Mouse (Mus musculus) T-helper 1 cell (primary cell): ENCODE results near the gene Defb26.

Experiments used
- in situ Hi-C: fragments of 300-600 bp; cut with MboI, MseI; formaldehyde crosslinking; loops from one replicate; pipeline ENCODE4 v1.15.1; 2025; ENCODE audit warnings: high pct_unique_total_duplicates

The Defb26 gene

DNA sequence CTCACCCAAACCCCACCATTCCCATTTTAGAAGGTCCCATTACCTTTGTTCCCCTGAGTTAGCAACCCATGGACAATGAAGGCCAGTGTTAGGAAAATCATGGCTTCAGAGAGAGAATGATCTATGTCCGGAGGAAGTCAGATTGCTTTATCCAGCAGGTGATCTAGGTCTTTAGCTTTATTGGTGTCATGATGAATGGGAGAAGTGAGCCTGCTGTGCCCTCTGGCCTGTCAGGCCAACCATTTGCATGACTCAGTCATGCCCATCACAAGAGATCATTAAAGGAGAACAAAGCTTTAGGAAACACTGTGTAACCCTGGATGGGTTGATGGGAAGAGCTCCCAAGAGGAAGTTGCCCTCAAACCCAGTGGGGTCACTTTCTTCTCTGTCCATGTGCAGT lies at the start of gene Defb26:
Gene Defb26, minus strand, starts transcription at position 101 of the 400 bp plus-strand sequence.
- in situ Hi-C loops: no loop called here

DNA sequence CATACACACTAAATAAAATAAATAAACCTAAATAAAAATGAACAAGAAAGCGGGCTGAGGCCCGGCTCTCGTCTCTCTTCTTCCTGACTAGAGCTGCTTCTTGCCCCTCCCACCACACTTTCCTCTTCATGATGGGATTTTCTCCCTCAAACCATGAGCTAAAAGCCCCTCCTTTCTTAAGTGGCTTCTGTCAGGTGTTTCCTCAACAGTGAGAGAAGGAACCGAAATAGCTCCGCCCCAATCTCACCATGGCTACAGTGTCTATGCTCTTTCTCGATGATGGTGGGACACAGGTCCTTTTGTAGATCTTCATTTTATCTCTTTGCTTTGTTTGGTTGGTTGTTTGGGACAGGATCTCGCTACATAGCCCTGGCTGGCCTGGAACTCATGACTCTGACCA lies 45.2 kb upstream of the Defb26 start:
- in situ Hi-C loops: no loop called here

DNA sequence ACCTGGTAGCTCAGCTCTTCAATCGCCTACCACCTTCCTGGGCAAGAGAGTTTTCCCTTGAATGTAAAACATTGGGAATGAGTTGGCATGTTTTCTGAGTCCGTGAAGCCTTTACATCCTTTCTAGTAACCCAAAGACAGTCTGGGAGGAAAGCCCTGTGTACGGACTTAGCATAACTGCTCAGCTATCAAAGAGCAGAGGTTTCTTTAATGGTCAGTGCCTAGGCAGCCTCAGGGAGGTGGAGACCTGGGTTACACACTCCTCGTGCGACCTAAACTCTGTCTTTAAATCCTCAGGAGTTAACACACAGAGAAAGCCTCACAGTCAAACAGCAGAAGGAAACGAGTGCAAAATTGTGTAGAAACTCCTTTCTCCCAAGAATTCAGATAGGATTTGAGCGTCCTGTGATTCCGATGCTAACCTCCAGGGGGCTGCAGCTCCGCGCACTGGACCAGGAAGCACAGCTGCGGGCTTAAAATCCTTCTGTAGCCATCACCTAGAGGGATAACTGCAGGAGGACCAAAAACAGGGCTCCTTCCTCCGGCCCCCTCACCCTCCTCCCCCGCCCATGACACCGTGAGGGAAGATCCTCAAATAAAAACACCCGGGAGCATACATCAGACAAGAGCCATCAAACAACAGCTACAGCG lies 42.4 kb upstream of the Defb26 start:
- in situ Hi-C loops: loop anchor here (5.0 kb wide), 1 partner anchor 107 kb away; no protein-coding TSS in a partner anchor

DNA sequence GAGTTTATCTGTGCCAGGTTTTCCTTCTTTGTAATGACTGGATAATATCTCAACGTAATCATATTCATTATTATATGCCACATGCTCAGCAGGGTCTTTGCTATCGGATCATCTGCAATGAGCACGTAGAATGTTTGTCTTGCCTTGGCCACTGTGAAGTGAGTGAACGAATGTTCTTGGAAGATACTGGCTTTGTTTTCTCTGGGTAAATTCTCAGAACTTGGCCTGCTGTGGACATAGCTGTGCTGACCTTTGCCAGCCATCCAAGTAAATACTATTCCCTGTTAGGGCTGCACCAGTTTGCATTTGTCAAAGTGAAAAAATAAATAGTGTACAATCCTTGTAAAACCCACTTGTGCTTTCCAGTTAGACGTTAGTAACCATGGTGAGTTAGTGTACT lies 36.6 kb upstream of the Defb26 start:
- in situ Hi-C loops: no loop called here

DNA sequence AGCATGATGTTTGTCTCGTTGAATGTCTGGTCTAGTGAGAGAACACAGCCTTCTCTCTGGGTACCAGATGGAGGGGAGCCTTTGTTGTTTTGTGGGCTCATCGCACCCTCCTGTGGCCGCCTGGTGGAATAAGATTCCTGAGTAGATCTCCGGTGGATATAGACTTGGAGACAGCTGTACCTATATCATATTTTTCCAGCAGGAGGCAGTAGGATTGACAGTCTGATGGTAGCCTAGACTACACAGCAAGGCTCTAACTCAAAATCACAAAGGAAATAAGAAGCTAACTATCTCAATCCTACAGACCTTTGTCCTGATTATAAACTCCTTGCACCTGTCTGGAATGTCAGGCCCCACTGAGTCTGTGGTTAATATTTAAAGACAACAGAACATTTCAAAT lies 33.2 kb upstream of the Defb26 start:
- in situ Hi-C loops: no loop called here

DNA sequence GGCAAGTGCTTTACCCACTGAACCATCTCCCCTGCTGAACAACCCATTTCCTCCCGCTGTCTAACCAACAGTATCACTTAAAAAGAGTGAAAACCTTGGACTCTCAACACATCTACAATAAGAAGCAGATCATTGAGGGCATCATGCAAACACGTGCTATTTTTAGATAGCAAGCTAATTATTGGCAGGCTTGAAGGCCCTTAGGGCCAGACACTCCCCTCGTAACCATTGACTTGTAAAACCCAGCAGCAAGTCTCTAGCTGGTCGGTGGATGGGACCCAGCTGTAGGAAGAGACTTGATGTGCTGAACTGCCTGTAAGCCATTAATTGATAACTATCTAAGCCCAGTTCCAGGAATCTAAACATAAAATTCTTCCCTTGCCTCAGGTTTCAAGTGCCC lies 32.0 kb upstream of the Defb26 start:
- in situ Hi-C loops: no loop called here

DNA sequence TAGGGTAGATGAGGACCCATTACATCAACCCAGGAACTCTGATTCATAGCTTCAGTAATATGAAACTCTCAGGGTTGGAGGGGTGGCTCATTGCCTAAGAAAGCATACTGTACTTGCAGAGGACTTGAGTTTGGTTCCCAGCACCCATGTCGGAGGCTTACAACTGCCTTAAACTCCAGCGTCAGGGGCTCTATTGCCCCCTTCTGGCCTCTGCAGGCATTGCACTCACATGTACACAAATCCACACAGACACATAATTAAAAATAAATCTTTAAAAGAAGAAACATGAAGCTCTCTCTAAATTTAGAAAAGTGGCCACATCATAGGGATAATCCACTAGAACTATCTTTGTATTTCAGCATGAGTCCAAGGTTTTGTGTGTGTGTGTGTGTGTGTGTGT lies 31.4 kb upstream of the Defb26 start:
- in situ Hi-C loops: no loop called here

DNA sequence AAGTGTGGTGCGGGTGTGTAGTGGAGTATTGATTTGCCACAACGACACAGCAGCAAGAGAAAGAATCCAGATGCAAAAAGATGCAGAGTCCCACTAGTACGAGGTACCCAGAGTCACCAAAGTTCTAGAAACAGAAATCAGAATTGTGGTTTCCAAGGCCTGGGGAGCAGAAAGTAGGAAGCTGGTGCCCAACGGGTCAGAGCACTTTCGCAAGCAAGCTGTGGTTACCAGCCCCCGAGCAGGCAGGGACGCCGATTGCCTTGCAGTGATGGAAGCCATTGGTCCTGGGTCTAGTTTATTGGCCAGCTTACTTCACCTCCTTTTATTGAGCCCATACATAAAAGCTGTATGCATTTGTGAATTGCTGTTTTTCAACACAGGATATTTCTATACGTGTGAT lies 30.5 kb upstream of the Defb26 start:
- in situ Hi-C loops: no loop called here

DNA sequence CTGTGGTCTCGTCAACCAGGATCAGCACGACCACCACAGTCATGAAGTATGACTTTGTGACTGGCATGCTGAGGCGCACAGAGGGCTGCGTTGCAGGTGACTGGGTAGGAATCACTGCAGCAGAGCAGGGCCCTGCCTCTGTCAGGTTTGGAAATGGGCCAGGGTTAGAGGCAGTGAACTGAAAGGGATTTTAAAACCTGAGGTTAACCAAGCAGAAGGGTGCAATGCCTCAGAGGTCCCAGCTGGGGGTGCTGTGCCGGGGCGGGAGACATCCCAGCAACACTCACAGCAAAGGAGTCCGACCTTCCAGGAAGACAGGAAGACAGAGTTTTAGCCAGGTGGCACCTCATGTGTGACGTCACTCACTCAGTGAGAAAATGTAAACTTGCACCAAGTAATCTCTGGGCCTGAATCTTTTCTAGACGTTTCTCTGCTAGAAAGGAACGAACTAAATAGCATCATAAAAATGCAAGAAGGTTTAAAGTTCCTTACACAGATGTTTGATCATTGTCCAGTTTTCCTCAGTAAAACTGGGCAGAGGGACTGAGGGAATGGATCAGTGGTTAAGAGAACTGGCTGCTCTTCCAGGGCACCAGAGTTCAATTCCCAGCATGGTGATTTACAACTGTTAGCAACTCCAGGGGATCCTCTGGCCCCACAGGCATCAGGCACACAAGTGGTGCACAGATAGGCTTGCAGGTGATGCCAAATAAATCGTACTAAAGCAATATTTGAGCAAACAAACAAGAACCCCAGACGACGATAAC lies 28.6 kb upstream of the Defb26 start, which contains the start of gene Defb29:
Gene Defb29, minus strand, starts transcription at position 155 of the 767 bp plus-strand sequence.
- in situ Hi-C loops: no loop called here

DNA sequence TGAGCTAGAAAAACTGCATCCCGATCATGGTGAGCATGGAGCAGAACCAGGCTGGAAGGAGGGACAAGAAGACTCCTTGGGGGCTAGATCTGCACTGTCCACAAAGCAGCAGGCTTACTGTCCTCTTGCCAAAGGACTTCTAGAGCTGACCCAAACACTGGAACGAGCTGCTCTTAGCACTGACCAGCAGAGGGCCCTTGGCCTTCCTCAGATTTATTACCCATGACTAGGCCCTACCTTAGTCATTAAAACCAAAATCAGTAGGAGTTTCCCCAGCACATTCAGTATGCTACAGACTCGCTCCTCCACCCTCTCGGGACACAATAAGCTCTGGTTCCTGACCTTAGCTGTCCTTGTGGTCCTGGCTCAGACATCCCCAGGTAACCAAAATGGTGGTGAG lies 6.5 kb upstream of the Defb26 start, which contains the start of gene Defb28:
Gene Defb28, plus strand, starts transcription at position 275 of the 400 bp plus-strand sequence.
- in situ Hi-C loops: no loop called here

DNA sequence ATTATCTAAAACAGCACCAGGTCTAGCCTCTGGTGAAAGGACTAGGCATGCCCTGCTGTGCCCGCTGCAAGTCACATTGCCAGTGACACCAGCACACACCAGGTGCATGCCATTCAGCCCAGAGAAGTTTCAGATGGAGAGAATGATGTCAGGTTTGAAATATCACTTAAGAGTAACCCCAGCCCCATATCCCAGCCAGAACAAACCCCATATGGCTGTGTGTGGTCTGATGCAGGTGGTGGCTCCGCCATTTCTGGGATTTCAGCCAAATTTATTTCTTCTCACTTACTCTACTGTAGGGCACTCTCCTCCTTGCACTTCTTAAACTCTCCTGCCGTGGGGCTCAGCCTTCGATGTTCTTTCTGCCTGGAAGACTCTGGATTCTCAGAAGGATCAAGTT lies 4.6 kb upstream of the Defb26 start:
- in situ Hi-C loops: no loop called here

DNA sequence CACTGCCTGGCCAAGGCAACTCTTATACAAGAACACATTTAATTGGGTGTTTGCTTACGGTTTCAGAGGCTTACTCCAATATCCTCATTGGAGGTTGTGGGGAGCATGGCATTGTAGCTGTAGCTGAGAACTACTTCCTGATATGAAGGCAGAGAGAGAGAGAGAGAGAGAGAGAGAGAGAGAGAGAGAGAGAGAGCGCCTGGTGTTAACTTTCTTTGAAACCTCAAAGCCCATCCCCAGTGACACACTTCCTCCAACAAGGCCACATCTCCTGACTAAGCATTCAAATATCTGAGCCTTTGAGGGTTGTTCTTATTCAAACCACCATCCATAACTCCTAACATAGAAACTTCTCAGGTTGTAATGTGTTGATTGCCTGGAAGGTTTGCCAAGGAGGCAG lies 7.5 kb downstream of the Defb26 start:
- in situ Hi-C loops: no loop called here

DNA sequence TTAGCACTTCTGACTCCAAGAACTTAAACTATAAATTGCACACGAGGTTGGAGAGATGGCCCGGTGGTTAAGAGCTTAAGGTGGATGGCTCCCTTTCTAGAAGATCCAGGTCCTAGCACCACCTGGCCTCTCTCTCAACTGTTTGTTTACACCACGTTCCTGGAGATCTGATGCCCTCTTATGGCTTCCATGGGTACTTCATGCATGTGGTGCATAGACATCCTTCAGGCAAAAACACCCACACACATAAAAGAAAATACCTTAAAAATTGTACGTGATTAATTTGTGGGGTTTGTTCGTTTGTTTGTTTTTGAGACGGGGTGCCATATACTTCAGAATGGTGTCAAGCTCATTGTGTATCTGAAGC lies 10.6 kb downstream of the Defb26 start:
- in situ Hi-C loops: no loop called here

DNA sequence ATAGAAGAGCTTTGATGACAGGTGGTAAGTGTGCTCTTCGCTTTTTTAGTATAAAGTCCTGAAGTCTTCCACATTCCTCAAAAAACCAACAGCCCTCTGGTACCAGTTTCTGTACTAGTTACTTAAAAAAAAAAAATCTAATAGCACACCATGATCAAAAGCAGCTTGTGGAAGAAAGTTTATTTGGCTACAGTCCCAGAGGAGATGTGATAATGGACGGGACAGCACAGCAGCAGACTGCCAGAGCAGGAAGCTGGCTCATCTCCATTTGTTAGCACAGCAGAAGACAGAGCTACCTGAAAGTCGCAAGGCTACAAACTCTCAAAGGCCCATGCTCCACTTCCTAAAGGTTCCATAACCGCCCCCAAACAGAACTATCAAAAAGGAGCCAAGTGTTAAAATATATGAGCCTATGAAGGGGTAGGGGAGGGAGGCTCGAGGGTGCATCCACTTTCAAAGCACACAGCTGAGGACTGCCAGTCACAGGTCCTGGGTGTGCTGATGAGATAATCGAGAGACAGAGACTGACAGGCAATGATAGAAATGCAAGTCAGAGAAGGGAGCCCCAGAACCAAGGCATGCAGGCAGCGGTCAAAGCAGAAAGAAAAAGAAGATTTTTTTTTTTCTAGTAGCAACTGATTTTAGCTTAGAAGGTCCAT lies 11.2 kb downstream of the Defb26 start:
- in situ Hi-C loops: no loop called here

DNA sequence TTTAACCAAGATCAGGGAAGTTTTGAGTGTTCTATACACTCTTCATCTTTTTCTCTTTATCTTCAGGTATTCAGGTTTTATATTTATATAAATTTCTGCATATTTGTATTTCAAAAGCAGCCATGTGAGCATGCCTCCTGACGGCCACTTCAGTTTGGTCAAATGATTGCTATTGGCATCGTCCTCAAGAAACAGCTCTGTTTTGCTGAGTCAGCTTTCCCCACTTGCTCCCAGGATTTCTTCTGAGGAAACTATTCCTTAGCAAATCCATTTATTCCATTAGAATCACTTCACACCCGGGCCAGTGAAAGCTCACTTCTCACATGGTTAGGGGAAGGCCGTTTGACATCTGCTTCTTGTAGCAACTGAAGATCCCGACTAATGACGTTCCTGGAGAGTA lies 13.5 kb downstream of the Defb26 start:
- in situ Hi-C loops: no loop called here

DNA sequence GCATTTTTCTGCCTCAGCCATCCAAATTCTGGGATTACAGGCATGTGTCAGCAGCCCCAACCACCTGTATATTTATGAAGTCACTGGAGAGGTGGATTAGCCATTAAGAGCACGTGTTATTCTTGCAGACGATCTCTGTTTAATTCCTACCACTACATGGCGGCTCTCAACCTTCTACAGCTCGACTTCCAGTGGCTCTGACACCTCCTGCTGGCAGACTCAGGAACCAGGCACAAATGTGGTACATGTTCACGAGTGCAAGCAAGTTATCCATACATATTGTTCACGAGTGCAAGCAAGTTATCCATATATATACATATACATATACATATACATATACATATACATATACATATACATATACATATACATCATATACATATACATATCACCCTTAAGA lies 18.3 kb downstream of the Defb26 start:
- in situ Hi-C loops: no loop called here

DNA sequence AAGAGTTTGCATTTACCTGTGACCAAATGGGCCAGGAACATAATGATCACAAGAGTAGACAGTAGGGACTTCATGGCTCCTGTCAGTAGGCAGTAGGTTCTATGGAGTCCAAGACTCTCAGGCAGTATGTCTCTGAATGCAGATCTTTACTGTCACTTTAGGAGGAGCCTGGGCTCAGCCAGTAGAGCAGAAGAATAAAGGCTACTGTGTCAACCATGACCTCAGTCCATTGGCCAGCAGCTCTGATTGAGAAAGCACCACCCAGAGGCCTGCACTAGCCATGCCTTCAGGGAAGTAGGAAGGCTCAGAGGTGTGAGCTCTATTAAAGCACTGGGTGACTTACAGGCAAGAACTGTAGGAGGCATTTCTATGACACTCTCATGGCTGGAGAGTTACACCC lies 21.5 kb downstream of the Defb26 start, which contains the start of gene Defb22:
Gene Defb22, minus strand, starts transcription at position 101 of the 400 bp plus-strand sequence.
- in situ Hi-C loops: no loop called here

DNA sequence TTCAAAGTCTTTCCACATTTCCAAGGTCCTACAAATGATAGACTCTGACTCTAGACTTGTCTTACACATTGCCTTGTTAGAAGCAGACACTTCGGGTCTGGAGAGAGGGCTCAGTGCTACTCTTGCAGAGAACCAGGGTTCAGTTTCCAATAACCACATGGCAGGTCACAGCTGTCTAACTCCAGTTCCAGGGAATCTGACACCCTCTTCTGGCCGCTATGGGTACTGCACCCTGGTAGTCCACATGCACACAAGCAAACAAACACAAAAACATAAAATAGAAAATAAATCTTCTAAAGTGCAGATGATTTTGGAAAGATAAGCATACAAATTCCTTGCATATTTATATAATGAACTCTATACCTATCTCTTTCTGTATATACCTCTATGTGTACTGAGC lies 24.5 kb downstream of the Defb26 start:
- in situ Hi-C loops: no loop called here

DNA sequence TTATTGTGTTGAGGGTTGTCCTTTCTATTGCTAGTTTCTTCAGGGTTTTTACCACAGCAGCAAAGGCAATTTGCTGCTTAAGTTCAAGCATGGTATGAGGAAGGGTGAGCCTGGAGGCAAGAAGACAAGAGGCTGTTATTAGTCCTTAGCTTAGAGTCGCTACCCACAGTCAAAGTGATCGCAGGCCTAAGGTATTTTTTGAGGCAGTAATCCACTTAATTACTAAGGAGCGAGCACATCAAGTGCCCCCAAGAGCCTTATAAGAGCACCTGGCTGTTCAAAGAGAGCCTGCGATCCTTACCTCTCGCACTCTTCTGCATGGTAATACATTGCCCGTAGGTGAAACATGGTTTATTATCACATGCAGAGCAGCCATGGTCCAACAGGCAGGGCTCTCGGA lies 29.8 kb downstream of the Defb26 start:
- in situ Hi-C loops: no loop called here

DNA sequence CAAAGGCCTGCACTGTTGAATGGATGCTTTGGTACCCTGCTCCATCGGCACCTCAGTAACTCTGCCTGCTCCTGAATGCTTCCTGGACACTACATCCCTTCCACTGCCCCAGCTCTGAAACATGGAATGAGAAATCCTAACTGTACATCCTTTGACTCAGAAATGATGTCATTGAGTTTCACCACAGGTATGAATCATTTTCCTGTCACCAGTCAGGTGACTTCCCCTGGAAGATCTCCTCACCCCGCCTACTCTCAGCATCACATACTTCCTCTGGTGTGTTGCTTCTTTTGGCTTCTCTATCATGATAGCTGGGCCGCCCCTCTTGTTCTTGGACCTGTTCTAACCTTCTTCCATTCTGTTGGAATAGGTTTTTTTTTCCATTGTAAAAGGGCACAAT lies 30.6 kb downstream of the Defb26 start:
- in situ Hi-C loops: no loop called here

DNA sequence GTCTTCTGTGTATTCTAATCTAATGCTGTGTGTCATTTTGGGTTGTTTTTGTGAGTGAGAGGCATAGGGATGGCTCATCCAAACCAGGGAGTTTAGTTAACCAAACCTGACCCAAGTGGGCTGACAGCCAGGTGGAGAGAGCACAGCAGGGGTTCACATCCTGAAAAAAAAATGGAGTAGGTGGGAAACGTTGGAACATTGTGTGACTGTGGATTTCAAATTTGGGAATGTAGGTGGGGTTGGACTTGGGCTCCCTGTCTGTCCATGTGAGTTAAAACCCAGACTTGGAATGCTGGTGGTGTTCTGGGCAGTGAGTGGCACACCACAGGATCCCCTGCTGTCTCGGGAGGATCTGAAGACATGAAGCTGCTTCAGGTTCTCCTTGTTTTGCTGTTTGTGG lies 34.7 kb downstream of the Defb26 start, which contains the start of gene Defb20:
Gene Defb20, plus strand, starts transcription at position 301 of the 400 bp plus-strand sequence.
- in situ Hi-C loops: no loop called here

DNA sequence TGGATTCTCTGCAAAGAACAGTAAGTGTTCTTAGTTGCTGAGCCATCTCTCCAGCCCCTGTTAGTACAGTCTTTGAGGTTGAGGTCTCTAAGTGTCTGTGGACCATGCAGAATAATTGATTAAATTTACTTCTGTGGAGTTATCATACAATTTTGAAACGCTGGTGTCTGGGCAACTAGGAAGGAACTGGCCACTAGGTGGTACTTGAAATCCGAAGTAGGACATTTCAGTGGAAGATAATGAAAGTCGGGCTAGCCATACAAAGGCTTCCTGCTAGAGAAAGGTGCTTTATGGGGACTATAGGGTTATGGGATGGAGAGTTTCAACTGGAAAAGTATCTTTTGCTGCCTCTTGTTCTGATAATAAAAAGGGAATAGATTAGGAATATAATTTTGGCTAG lies 39.1 kb downstream of the Defb26 start:
- in situ Hi-C loops: no loop called here

DNA sequence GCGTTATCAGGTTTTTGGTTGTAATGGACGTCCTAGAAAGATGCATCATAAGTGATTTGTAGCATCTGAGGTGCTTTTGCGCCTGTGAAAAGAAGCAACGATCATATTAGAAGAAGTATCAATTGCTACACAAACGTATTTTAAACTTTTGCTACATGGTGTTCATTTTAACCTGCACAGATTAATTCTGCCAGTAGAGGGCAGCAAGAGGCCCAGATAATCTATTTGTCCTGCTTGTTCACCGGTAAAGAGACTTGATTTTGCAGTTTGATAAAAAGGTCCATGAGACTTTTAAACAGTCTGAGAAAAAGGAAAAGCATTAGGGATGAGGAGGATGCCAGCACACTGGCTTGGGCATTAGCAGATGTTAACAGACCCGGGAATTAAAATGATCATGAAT lies 40.5 kb downstream of the Defb26 start:
- in situ Hi-C loops: no loop called here
